Mouse (Mus musculus) forebrain, embryonic 10.5 days (tissue): ENCODE data around the gene Nudt8. TPM values are rescaled to one million over a fixed set of nuclear protein-coding genes. Genes with fewer than 3 reads are reported as not detected.
A peak's percentile ranks its signal among the peaks of the same experiment; 100 is the strongest.

Source experiments
- DNase-seq: peaks from one replicate; pipeline ENCODE4 v3.0.0-alpha.2; 2017; ENCODE audit warnings: low spot score; ENCODE audit errors: extremely low spot score
- H3K27ac ChIP-seq: fragments of 300-500 bp; sonication (generic); 2 replicates; pipeline ENCODE4 v1.5.1; 2016; ENCODE audit warnings: mild to moderate bottlenecking
- H3K27me3 ChIP-seq: fragments of 300-500 bp; sonication (generic); 2 replicates; pipeline ENCODE4 v1.6.1; 2016; ENCODE audit warnings: mild to moderate bottlenecking; ENCODE audit not compliant: poor library complexity, severe bottlenecking
- H3K36me3 ChIP-seq: fragments of 300-500 bp; sonication (generic); replicated peaks from 2 replicates; pipeline ENCODE4 v1.6.1; 2016; ENCODE audit warnings: mild to moderate bottlenecking, moderate library complexity
- H3K4me1 ChIP-seq: fragments of 300-500 bp; sonication (generic); 2 replicates; pipeline ENCODE4 v1.6.1; 2016
- H3K4me3 ChIP-seq: fragments of 300-500 bp; sonication (generic); 2 replicates; pipeline ENCODE4 v1.5.1; 2016; ENCODE audit warnings: mild to moderate bottlenecking, moderate library complexity
- H3K9me3 ChIP-seq: fragments of 300-500 bp; sonication (generic); 2 replicates; pipeline ENCODE4 v1.6.1; 2016; ENCODE audit warnings: mild to moderate bottlenecking, moderate library complexity
- WGBS: fragments of 180-500 bp; shearing (Covaris S2); methylation state at CpG from one replicate; pipeline ENCODE4 v1.1.7; 2016; 5-methylcytosine and 5-hydroxymethylcytosine counted together
- polyA plus RNA-seq: library from polyadenylated mRNA; unstranded; fragments of >200 nt; fragmentation: Nextera tagmentation; extraction: Ambion mirVana; gene quantifications from 2 replicates; pipeline ENCODE4 v1.2.1, GENCODE M21; 2016

The Nudt8 gene
- polyA plus RNA-seq, 1 experiment from 2014 or later = 30.4 TPM

DNA sequence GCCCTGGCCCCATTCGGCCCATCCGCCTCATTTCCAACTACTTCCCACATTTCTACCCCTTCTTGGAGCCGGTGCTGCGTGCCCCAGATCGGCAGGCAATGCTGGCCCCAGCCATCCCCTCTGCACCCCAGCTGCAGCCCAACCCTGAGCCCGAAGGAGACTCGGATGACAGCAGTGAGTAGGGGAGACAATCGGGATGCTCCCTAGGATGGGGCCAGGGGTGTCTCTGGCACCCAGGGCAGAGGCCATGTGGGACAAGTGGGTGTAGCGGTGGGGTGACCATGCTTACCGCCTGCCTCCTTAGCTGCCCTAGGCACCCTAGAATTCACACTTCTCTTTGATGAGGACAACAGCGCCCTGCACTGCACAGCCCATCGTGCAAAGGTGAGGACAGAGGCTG lies 3.3 kb downstream of the Nudt8 start:
- no peak overlapping the region for H3K4me3 ChIP-seq
- peaks cover 24% of the 10 kb centered on the region for H3K4me1 ChIP-seq
- H3K36me3 ChIP-seq = peaks cover 41% of the 10 kb centered on the region
- H3K27me3 ChIP-seq = 0 out of 2 replicates have a peak, but pooled peaks cover 3% of the 10 kb centered on the region
- no peaks in the 10 kb centered on the region for H3K9me3 ChIP-seq
- WGBS = 84% methylated on average over 12 of the region's 12 CpGs
- no peak for DNase-seq
- no peak overlapping the region for H3K27ac ChIP-seq

DNA sequence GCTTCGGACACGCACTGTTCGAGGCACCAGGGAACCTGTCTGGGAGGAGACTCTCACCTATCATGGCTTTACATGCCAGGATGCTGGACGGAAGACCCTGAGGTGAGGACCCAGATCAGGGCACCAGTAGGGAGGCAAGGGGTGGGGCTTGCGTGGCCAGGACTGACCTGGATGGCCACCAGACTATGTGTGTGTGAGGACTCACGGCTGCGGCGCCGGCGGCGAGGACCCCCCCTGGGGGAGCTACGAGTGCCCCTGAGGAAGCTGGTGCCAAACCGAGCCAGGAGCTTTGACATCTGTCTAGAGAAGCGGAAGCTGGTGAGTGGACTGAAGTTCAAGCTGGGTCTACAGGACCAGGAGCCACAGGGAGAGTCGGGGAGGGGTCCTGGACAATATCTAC lies 4.0 kb downstream of the Nudt8 start:
- no peak overlapping the region for H3K27ac ChIP-seq
- DNase-seq = no peak
- no peaks in the 10 kb centered on the region for H3K27me3 ChIP-seq
- 91% methylated on average over 15 of the region's 15 CpGs for WGBS
- H3K9me3 ChIP-seq = no peaks in the 10 kb centered on the region
- H3K4me1 ChIP-seq = peaks cover 22% of the 10 kb centered on the region
- peaks cover 48% of the 10 kb centered on the region for H3K36me3 ChIP-seq
- H3K4me3 ChIP-seq = no peak overlapping the region

DNA sequence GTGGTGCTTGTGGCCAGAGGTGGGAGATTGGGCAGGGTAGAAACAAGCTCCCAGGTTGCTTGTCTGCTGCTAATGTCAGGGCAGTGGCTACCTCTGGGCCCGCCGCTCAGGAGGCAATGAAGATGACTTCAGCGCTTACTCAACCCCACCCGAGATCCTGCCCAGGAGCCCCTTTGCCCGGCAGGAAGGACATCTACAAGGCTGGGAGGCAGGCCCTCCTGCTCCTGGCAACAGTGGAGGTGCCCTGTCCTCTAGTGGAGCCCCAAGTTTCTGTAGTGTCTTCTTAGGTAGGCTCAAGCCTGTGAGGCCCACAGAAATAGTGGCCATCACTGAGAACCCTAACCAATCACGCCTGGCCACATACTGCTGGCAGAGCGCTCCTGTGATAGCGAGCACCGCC lies 4.7 kb downstream of the Nudt8 start:
- H3K9me3 ChIP-seq = no peaks in the 10 kb centered on the region
- H3K4me3 ChIP-seq = no peak overlapping the region
- H3K27me3 ChIP-seq = no peaks in the 10 kb centered on the region
- DNase-seq = no peak
- peaks cover 15% of the 10 kb centered on the region for H3K4me1 ChIP-seq
- peaks cover 55% of the 10 kb centered on the region for H3K36me3 ChIP-seq
- no peak overlapping the region for H3K27ac ChIP-seq
- WGBS = 93% methylated on average over 9 of the region's 9 CpGs

DNA sequence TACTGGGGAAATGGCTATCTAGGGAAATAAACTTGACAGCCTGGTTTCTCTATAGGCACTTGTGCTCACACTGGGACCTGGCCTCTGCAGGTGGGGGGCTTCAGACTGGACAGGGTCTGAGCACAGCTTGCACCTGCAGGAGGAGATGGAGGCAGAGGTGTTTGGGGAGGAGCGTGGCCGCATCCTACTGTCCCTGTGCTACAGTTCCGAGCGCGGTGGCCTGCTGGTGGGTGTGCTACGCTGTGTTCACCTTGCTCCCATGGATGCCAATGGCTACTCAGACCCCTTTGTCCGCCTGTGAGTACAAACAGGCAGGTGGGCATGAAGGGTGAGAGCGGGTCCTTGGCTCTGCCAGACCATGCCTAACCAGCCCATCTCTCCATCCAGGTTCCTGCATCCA lies 5.6 kb downstream of the Nudt8 start:
- Histone ChIP-seq H3K4me3 (no peak overlapping the region), H3K27ac (no peak overlapping the region), H3K9me3 (no peaks in the 10 kb centered on the region), H3K36me3 (peaks cover 61% of the 10 kb centered on the region), H3K4me1 (peaks cover 10% of the 10 kb centered on the region), H3K27me3 (no peaks in the 10 kb centered on the region)
- no peak for DNase-seq
- WGBS = 94% methylated on average over 8 of the region's 8 CpGs

DNA sequence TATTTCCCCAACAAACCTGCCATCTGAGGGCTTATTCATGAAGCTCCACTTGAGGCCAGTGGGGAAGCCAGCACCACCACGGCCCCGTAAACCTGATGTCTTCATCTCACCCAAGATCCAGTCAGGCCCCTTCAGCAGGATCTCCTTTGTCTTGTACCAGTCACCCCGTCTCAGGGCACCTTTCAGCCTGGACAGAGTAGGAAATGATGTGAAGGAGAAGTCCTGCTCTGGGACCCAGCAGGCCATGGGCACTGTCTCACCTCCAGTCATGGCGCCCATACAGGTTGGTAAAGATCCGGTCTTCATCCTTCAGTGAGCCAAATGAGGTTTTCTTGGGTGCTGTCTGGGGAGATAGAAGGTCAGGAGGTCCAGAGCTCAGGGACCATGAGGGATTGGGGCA lies 10.7 kb downstream of the Nudt8 start:
- Histone ChIP-seq H3K4me3 (peak overlapping the region; percentile 93; the same call in 1 of the 2 replicates), H3K36me3 (peaks cover 46% of the 10 kb centered on the region), H3K9me3 (no peaks in the 10 kb centered on the region), H3K27me3 (no peaks in the 10 kb centered on the region), H3K4me1 (peaks cover 31% of the 10 kb centered on the region), H3K27ac (no peak overlapping the region)
- no peak for DNase-seq
- 94% methylated on average over 5 of the region's 5 CpGs for WGBS

DNA sequence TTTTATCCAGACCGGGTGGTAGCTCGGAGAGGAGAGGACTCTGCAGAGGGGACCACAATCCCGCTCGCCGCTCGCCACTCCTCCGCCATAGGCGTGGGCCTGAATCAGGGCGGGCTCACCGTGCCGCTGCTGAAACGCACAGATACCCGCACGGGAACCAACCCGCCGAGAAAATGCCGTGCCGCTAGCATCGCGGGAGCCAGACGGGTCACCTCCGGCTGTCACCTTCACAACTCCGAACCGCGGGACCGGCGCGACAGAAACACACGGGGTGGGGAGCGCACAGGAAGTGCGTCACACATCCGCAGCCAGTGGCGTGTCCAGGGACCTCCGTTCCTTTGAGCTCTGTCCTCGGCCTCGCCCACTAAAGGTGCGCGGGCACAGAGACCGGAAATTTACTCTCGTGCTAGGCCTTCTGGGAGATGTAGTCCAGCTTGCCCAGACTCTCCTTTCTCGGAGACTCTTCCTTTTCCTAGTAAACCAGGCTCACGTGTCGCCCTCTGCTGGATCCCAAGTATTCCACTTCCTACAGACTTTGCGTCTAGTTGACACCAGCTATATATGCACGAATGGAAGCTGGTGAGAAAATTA lies 12.1 kb downstream of the Nudt8 start, which contains the start of gene Ndufv1:
Ndufv1 (minus strand) TSS at position 375 of the 591 bp plus-strand sequence.
- Histone ChIP-seq H3K36me3 (peaks cover 32% of the 10 kb centered on the region), H3K27me3 (no peaks in the 10 kb centered on the region), H3K27ac (peak within 1 kb of the TSS; percentile 83), H3K4me3 (peak within 1 kb of the TSS; percentile 93), H3K4me1 (peaks cover 31% of the 10 kb centered on the region), H3K9me3 (no peaks in the 10 kb centered on the region)
- peak; percentile 98 for DNase-seq
- under 1% methylated on average over 45 of the region's 45 CpGs for WGBS

DNA sequence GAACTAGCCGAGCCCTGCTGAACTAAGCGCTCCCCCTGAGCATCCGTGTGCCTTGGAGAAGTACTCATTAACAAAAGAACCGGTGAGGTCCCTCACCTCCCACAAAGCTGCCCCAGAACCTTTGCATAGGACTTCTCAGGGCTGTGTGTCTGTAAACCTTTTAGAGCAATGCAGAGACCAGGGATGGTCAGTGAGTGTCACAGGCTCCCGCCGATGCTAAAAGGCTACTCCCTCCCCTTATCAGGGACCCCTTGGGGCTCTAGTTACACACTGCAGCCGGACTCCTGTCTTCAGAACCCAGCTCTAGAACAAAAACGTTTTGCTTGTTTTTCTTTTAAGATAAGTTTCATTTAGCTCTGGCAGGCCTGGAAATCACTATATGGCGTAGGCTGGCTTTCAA lies 12.7 kb downstream of the Nudt8 start:
- H3K27ac ChIP-seq = peak overlapping the region; percentile 83
- no peaks in the 10 kb centered on the region for H3K27me3 ChIP-seq
- DNase-seq = no peak
- H3K4me1 ChIP-seq = peaks cover 31% of the 10 kb centered on the region
- no peaks in the 10 kb centered on the region for H3K9me3 ChIP-seq
- H3K36me3 ChIP-seq = peaks cover 26% of the 10 kb centered on the region
- peak overlapping the region; percentile 93 for H3K4me3 ChIP-seq
- 18% methylated on average over 9 of the region's 9 CpGs for WGBS

DNA sequence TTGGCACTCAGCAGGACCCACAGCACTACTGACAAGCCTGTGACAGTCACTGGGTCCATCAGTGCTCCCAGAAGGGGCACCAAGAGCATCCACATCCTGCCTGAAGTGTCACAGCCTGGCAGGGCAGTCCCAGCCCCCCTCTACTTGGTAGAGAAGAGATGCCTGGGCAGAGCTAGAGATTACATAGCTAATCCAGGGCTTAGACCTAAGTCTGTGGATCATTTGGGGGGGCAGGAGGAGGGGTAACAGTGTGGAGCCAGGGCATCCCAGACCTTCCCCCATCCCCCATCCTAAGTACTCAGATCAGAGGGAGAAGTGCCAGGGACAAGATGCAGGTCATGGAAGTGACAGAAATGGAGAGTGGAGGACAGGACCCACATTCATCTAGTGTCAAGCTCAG lies 14.4 kb downstream of the Nudt8 start:
- Histone ChIP-seq H3K36me3 (peaks cover 9% of the 10 kb centered on the region), H3K27ac (no peak overlapping the region), H3K4me1 (peaks cover 42% of the 10 kb centered on the region), H3K9me3 (no peaks in the 10 kb centered on the region), H3K27me3 (no peaks in the 10 kb centered on the region), H3K4me3 (no peak overlapping the region)
- no peak for DNase-seq

DNA sequence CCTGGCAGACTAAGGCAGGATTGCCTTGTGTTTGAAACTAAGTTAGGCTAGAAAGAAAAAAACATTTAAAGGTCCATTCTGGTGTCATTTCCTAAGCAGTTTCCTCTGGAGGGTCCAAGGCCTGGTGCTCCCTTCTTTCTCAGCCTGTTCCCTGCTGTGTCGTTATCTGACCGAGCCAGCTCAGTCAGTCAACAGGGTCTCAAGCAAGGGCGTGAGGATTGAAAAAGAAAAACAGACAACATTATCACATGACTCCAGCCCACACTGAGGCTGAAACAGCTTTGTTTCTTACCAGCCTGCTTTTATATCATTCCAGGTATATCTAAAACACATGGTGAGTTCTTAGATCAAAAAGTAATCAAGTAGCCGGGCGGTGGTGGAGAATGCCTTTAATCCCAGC lies 15.3 kb downstream of the Nudt8 start:
- H3K4me3 ChIP-seq = no peak overlapping the region
- no peak overlapping the region for H3K27ac ChIP-seq
- peaks cover under 1% of the 10 kb centered on the region for H3K36me3 ChIP-seq
- no peaks in the 10 kb centered on the region for H3K9me3 ChIP-seq
- no peaks in the 10 kb centered on the region for H3K27me3 ChIP-seq
- 66% methylated on average over 5 of the region's 5 CpGs for WGBS
- no peak for DNase-seq
- peaks cover 42% of the 10 kb centered on the region for H3K4me1 ChIP-seq

DNA sequence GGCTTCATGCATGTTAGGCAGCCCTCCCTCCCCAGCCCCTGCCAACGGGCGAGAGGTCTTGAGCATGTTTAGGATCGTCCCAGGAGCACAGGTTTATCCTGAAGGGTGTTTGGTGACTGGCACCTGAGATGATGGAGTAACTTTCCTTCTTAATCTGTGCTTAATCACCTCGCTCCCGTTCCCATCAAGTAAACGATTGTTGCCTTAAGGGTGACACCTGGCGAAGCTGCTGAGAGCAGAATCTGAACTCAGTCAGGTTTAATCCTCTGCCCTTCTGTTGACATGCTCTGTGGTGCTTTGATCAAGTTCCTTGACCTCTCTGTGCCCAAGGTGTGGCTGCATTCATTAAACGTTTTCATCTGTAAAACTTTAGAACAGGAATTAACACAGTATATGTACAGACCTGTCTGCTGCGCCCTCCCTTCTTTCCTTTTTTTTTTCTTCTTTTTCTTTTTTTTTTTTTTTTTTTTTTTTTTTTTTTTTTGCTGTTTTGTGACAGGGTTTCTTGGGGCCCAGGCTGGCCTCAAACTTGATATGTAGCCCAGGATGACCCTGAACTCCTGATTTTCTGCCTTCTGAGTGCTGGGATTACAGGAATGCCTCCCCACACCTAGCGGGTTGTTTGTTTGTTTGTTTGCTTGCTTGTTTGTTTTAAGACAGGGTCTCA lies 17.7 kb downstream of the Nudt8 start:
- no peak for DNase-seq
- no peak overlapping the region for H3K4me3 ChIP-seq

DNA sequence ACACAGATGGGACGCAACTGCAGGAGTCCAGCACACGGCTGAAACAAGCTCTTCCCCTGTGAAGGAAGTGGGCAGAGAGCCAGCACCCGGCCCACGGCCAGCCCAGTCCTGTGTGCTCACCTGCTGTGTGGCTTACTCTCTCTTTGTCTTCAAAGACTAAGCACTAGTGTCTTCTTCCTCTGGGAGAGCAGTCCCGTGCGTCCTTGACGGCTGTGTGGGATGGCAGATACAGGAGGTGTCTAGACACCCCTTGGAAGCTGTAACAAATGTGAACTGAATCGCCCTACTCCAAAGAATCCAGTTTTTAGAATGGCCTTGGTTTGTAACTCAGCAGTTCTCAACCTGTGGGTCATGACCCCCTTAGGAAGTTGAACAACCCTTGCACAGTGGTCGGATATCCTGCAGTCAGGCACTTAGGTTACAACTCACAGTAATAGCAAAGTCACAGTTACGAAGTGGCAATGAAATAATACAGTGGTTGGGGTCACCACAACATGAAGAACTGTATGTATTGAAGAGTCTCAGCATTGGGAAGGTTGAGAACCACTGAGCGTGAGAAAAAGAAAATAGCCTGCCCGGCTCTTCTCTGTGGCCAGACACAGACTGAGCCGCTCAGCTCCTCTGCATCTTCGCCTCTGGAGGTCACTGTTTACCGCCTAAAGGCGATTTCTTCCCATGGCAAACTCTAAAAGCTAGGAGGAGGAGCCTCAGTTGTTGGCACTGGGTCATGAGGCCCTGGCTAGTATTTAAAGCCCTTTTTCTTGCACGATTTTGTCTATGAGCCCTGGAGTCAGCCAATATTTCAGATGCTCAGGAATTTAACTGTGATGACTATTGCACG lies 18.6 kb downstream of the Nudt8 start:
- Histone ChIP-seq H3K9me3 (no peaks in the 10 kb centered on the region), H3K4me1 (peaks cover 21% of the 10 kb centered on the region), H3K27me3 (no peaks in the 10 kb centered on the region), H3K36me3 (no peaks in the 10 kb centered on the region), H3K27ac (0 out of 2 replicates have a peak overlapping the region, but pooled peaks have one; percentile 46), H3K4me3 (no peak overlapping the region)
- peak; percentile 57 for DNase-seq
- WGBS = 39% methylated on average over 18 of the region's 18 CpGs

More for the DNA sequence above, 17.7 kb downstream of the Nudt8 start:
- no peaks in the 10 kb centered on the region for H3K27me3 ChIP-seq
- no peak overlapping the region for H3K27ac ChIP-seq
- H3K4me1 ChIP-seq = peaks cover 29% of the 10 kb centered on the region
- WGBS = 67% methylated on average over 10 of the region's 10 CpGs
- H3K9me3 ChIP-seq = no peaks in the 10 kb centered on the region
- H3K36me3 ChIP-seq = no peaks in the 10 kb centered on the region

DNA sequence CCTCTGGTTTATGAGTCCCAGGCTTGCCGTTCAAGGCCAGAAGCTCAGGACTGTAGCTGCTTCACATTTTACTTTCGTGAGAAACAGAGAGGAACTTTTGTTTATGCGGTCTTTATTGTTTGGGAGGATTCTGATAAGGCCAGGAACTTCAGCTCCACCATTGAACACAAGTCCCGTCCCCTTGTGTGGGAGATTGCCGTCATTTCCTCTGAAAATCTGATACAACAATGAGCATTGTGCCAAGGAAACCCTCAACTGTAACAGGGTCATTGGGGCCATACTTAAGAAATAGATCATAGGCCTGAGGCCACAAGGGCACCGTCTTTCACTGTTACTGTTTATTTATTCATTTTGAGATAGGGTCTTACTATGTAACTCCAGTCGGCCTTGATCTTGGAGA lies 22.8 kb downstream of the Nudt8 start:
- no peak overlapping the region for H3K4me3 ChIP-seq
- 80% methylated on average over 7 of the region's 7 CpGs for WGBS
- DNase-seq = no peak
- H3K27ac ChIP-seq = no peak overlapping the region
- H3K4me1 ChIP-seq = peaks cover 12% of the 10 kb centered on the region
- H3K9me3 ChIP-seq = peaks cover 18% of the 10 kb centered on the region
- no peaks in the 10 kb centered on the region for H3K36me3 ChIP-seq
- no peaks in the 10 kb centered on the region for H3K27me3 ChIP-seq

DNA sequence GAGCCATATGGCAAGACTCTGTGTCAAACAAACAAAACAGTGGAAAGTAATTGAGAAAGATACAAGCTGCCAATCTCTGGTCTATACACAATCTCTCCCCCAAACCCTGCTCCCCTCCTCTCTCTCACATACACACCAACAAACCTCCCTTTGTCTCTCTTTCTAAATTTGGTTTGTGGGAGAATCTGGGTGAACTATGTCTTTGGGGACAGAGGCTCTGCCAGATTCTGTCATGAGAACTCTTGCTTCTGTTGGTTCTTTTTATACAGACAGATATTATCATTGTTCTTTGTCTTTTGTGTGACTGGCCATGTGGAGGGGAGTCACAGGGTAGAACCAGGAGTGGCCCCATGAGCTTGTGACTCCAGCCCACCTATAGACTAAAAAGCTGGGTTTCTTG lies 27.2 kb downstream of the Nudt8 start:
- Histone ChIP-seq H3K4me3 (no peak overlapping the region), H3K27me3 (no peaks in the 10 kb centered on the region), H3K4me1 (no peaks in the 10 kb centered on the region), H3K27ac (no peak overlapping the region), H3K9me3 (peaks cover 21% of the 10 kb centered on the region), H3K36me3 (no peaks in the 10 kb centered on the region)
- DNase-seq = no peak
